Mouse (Mus musculus): ENCODE measurements at regions not wholly inside any gene's neighbourhood (a gene's known extent, or its start where the extent isn't known, plus 50 kb on each side); places are given as distances from the start of the nearest gene placed in this dataset.

GRCm38 (mm10) chr13:107100116-107100515 is 78.2 kb upstream of the Kif2a start (continued):
- no peak for TF ChIP-seq MAZ (IDR thresholded peaks at IDR 0.05; ENCODE audit: low read depth, low read length)

- H3K27me3 ChIP-seq (ENCODE audit: control insufficient read depth in 1 of 2, insufficient read depth in 2 of 2, low read length in 2 of 2) = no peaks in the 10 kb centered on the region
- H3K4me3 ChIP-seq (ENCODE audit: control insufficient read depth in 1 of 2, insufficient read depth in 1 of 2, low read depth in 2 of 2, low read length in 2 of 2) = no peak overlapping the region
- H3K27ac ChIP-seq (ENCODE audit: control insufficient read depth, low read depth, low read length) = no peak overlapping the region
- TF ChIP-seq GATA1 (IDR thresholded peaks at IDR 0.05; ENCODE audit: low read depth, low read length) = no peak
- no peak for TF ChIP-seq RAD21 (IDR thresholded peaks at IDR 0.05; ENCODE audit: low read depth, low read length)
- TF ChIP-seq POLR2A (IDR thresholded peaks at IDR 0.05; ENCODE audit: control insufficient read depth in 1 of 2, insufficient read depth in 1 of 2, low read depth in 1 of 2, low read length in 2 of 2, poor library complexity in 1 of 2) = no peak
- TF ChIP-seq TCF12 (IDR thresholded peaks at IDR 0.05; ENCODE audit: low read depth, low read length) = no peak
- no peak for TF ChIP-seq MEF2A (IDR thresholded peaks at IDR 0.05; ENCODE audit: extremely low read depth, insufficient replicate concordance, low read depth, low read length, poor library complexity, severe bottlenecking)
- no peak for TF ChIP-seq MAZ (IDR thresholded peaks at IDR 0.05; ENCODE audit: low read depth, low read length)
- TF ChIP-seq SMC3 (IDR thresholded peaks at IDR 0.05; ENCODE audit: low read depth, low read length) = no peak
- TF ChIP-seq CTCF (IDR thresholded peaks at IDR 0.05 in 2 of 3, conservative IDR thresholded peaks at IDR 0.05 in 1 of 3; ENCODE audit: control insufficient read depth in 1 of 3, insufficient read depth in 1 of 3, low read depth in 2 of 3, low read length in 3 of 3, poor library complexity in 1 of 3, severe bottlenecking in 1 of 3) = no peak
- no peak for TF ChIP-seq MAX (IDR thresholded peaks at IDR 0.05; ENCODE audit: low read length)
- TF ChIP-seq E2F4 (IDR thresholded peaks at IDR 0.05; ENCODE audit: borderline replicate concordance, low read depth, low read length) = no peak
- TF ChIP-seq RCOR1 (IDR thresholded peaks at IDR 0.05; ENCODE audit: low read depth, low read length) = no peak
- TF ChIP-seq BHLHE40 (IDR thresholded peaks at IDR 0.05; ENCODE audit: borderline replicate concordance, low read depth, low read length) = no peak
- H3K9me3 ChIP-seq (replicated peaks; ENCODE audit: insufficient read depth, low read length) = no peaks in the 10 kb centered on the region
- H3K4me1 ChIP-seq (ENCODE audit: control insufficient read depth in 1 of 2, insufficient read depth in 2 of 2, low read length in 2 of 2) = peaks cover 5 to 25% of the 10 kb centered on the region in 2 experiments
- H3K36me3 ChIP-seq (ENCODE audit: control insufficient read depth in 1 of 2, insufficient read depth in 2 of 2, low read length in 2 of 2) = peaks cover 0 to 21% of the 10 kb centered on the region in 2 experiments; a peak in 2 of 4 replicates
- H3K9ac ChIP-seq (ENCODE audit: control insufficient read depth, low read depth, low read length, poor library complexity, severe bottlenecking) = no peak overlapping the region
- DNase-seq (ENCODE audit: low read depth, low spot score) = no peak
- no peaks in the 10 kb centered on the region for H3K79me2 ChIP-seq (ENCODE audit: control insufficient read depth, insufficient read depth, low read length, poor library complexity)
Measured at GRCm38 (mm10) chr13:107097005-107097404, 75.1 kb upstream of the Kif2a start.

GRCm38 (mm10) chr13:107094976-107095716 is 73.2 kb upstream of the Kif2a start:
- no peak overlapping the region for H3K27ac ChIP-seq (ENCODE audit: control insufficient read depth, low read depth, low read length)
- peaks cover 2 to 21% of the 10 kb centered on the region in 2 experiments; a peak in 3 of 4 replicates for H3K4me1 ChIP-seq (ENCODE audit: control insufficient read depth in 1 of 2, insufficient read depth in 2 of 2, low read length in 2 of 2)
- H3K79me2 ChIP-seq (ENCODE audit: control insufficient read depth, insufficient read depth, low read length, poor library complexity) = no peaks in the 10 kb centered on the region
- no peaks in the 10 kb centered on the region for H3K27me3 ChIP-seq (ENCODE audit: control insufficient read depth in 1 of 2, insufficient read depth in 2 of 2, low read length in 2 of 2)
- DNase-seq (ENCODE audit: low read depth, low spot score) = peak; percentile 58
- H3K9ac ChIP-seq (ENCODE audit: control insufficient read depth, low read depth, low read length, poor library complexity, severe bottlenecking) = no peak overlapping the region
- H3K36me3 ChIP-seq (ENCODE audit: control insufficient read depth in 1 of 2, insufficient read depth in 2 of 2, low read length in 2 of 2) = peaks cover 0 to 15% of the 10 kb centered on the region in 2 experiments; a peak in 2 of 4 replicates
- no peaks in the 10 kb centered on the region for H3K9me3 ChIP-seq (replicated peaks; ENCODE audit: insufficient read depth, low read length)
- H3K4me3 ChIP-seq (ENCODE audit: control insufficient read depth in 1 of 2, insufficient read depth in 1 of 2, low read depth in 2 of 2, low read length in 2 of 2) = no peak overlapping the region
- TF ChIP-seq TAL1 (IDR thresholded peaks at IDR 0.05; ENCODE audit: low read length) (0 out of 2 replicates have a peak, but pooled peaks have one; percentile 12), TBP (IDR thresholded peaks at IDR 0.05; ENCODE audit: low read depth, low read length) (no peak), ETS1 (IDR thresholded peaks at IDR 0.05; ENCODE audit: low read depth, low read length) (peak; percentile 36; the same call in 1 of the 2 replicates), ZKSCAN1 (IDR thresholded peaks at IDR 0.05; ENCODE audit: low read depth, low read length) (no peak), GATA1 (IDR thresholded peaks at IDR 0.05; ENCODE audit: low read depth, low read length) (peak; percentile 44; the same call in 1 of the 2 replicates), HCFC1 (IDR thresholded peaks at IDR 0.05; ENCODE audit: low read depth, low read length) (no peak), POLR2AphosphoS2 (IDR thresholded peaks at IDR 0.05; ENCODE audit: low read length) (no peak), ZC3H11A (IDR thresholded peaks at IDR 0.05; ENCODE audit: low read depth, low read length) (no peak), ELF1 (IDR thresholded peaks at IDR 0.05; ENCODE audit: low read depth, low read length) (no peak), CHD2 (IDR thresholded peaks at IDR 0.05; ENCODE audit: low read length) (no peak), MYC (IDR thresholded peaks at IDR 0.05; ENCODE audit: low read depth, low read length) (no peak), EP300 (IDR thresholded peaks at IDR 0.05; ENCODE audit: low read depth in 1 of 2, low read length in 2 of 2) (peak; percentile 28 to 67; a peak in 3 of 4 replicates), ZMIZ1 (IDR thresholded peaks at IDR 0.05; ENCODE audit: low read depth, low read length) (no peak), CHD1 (IDR thresholded peaks at IDR 0.05; ENCODE audit: low read depth, low read length) (no peak), ZNF384 (IDR thresholded peaks at IDR 0.05; ENCODE audit: low read depth, low read length) (no peak), POLR2AphosphoS5 (IDR thresholded peaks at IDR 0.05; ENCODE audit: borderline replicate concordance, low read depth, low read length) (no peak), MYB (IDR thresholded peaks at IDR 0.05; ENCODE audit: low read depth, low read length) (no peak), MAFK (IDR thresholded peaks at IDR 0.05; ENCODE audit: borderline replicate concordance, low read depth, low read length) (no peak), CTCF (IDR thresholded peaks at IDR 0.05 in 2 of 3, conservative IDR thresholded peaks at IDR 0.05 in 1 of 3; ENCODE audit: control insufficient read depth in 1 of 3, insufficient read depth in 1 of 3, low read depth in 2 of 3, low read length in 3 of 3, poor library complexity in 1 of 3, severe bottlenecking in 1 of 3) (no peak)
